In genomic region chr7:135165155-135165554, GRCm38 (mm10) we compare ENCODE assay signal across 8 mouse cellular contexts.
DNase-seq lines count a peak whose midpoint lies in the region; ATAC-seq and TF ChIP-seq lines count a peak whose summit lies in the region.

No protein-coding gene starts in this region.

- H3K4me3 ChIP-seq in heart, adult 2 months = no peak overlapping the region
- no peak overlapping the region for H3K4me3 ChIP-seq in embryonic facial prominence, embryonic 10.5 days
- no peak overlapping the region for H3K4me3 ChIP-seq in intestine, embryonic 15.5 days (replicated peaks)
- no peak overlapping the region for H3K4me3 ChIP-seq in left cerebral cortex, adult 2 months
- no peak overlapping the region for H3K4me3 ChIP-seq in midbrain, embryonic 14.5 days (replicated peaks; ENCODE audit: low read depth, low read length)

- peak in 1 of 2 experiments; percentile 26 for DNase-seq in heart, adult 2 months
- DNase-seq in heart, postnatal 25 days (ENCODE audit: low spot score) = no peak
- peak; percentile 42 for DNase-seq in adrenal gland, postnatal 25 days
- DNase-seq in embryonic facial prominence, embryonic 10.5 days (ENCODE audit: low spot score) = peak; percentile 55
- peak; percentile 53 to 67 for DNase-seq in left cerebral cortex, adult 2 months (ENCODE audit: extremely low spot score in 1 of 2, low spot score in 2 of 2)
- DNase-seq in midbrain, embryonic 14.5 days = peak; percentile 82
- peak; percentile 62 for DNase-seq in thymus, postnatal 4 days

- H3K27ac ChIP-seq in heart, adult 2 months = no peak overlapping the region
- no peak overlapping the region for H3K27ac ChIP-seq in embryonic facial prominence, embryonic 10.5 days (replicated peaks)
- no peak overlapping the region for H3K27ac ChIP-seq in intestine, embryonic 15.5 days
- no peak overlapping the region for H3K27ac ChIP-seq in left cerebral cortex, adult 2 months
- H3K27ac ChIP-seq in midbrain, embryonic 14.5 days (replicated peaks; ENCODE audit: low read depth, low read length) = no peak overlapping the region

- TF ChIP-seq POLR2A in heart, adult 2 months (IDR thresholded peaks at IDR 0.05; ENCODE audit: insufficient read depth, low read depth, low read length) = no peak

- no peak overlapping the region for H3K9ac ChIP-seq in heart, adult 2 months (ENCODE audit: low read depth, low read length)
- H3K9ac ChIP-seq in intestine, embryonic 15.5 days = no peak overlapping the region
- H3K9ac ChIP-seq in midbrain, embryonic 14.5 days (replicated peaks; ENCODE audit: low read length) = no peak overlapping the region

- no peak for TF ChIP-seq EP300 in heart, adult 2 months (IDR thresholded peaks at IDR 0.05; ENCODE audit: insufficient read depth, low read depth, low read length)

- 0 out of 2 replicates have a peak, but pooled peaks have one; percentile 12 for ATAC-seq in intestine, embryonic 15.5 days
- no peak for ATAC-seq in midbrain, embryonic 14.5 days (ENCODE audit: low FRiP score, low TSS enrichment)

- TF ChIP-seq CTCF in heart, adult 2 months (IDR thresholded peaks at IDR 0.05) = peak; percentile 73
- TF ChIP-seq CTCF in left cerebral cortex, adult 2 months (IDR thresholded peaks at IDR 0.05) = peak; percentile 76

- H3K9me3 ChIP-seq in embryonic facial prominence, embryonic 10.5 days = no peaks in the 10 kb centered on the region
- H3K9me3 ChIP-seq in intestine, embryonic 15.5 days = no peaks in the 10 kb centered on the region
- no peaks in the 10 kb centered on the region for H3K9me3 ChIP-seq in midbrain, embryonic 14.5 days (ENCODE audit: control insufficient read depth, low read length)

- H3K79me2 ChIP-seq in heart, adult 2 months (replicated peaks; ENCODE audit: control insufficient read depth, insufficient read depth, low read length) = no peaks in the 10 kb centered on the region

- H3K27me3 ChIP-seq in heart, adult 2 months (ENCODE audit: control insufficient read depth, insufficient read depth, low read length) = no peaks in the 10 kb centered on the region
- H3K27me3 ChIP-seq in embryonic facial prominence, embryonic 10.5 days (replicated peaks; ENCODE audit: low read depth, poor library complexity, severe bottlenecking) = no peaks in the 10 kb centered on the region
- H3K27me3 ChIP-seq in intestine, embryonic 15.5 days (replicated peaks) = no peaks in the 10 kb centered on the region
- no peaks in the 10 kb centered on the region for H3K27me3 ChIP-seq in midbrain, embryonic 14.5 days (ENCODE audit: control insufficient read depth, insufficient read depth, low read length)

- 37% methylated on average over 3 of the region's 3 CpGs for WGBS in heart, adult 2 months
- 38% methylated on average over 3 of the region's 3 CpGs for WGBS in embryonic facial prominence, embryonic 10.5 days
- 42% methylated on average over 3 of the region's 3 CpGs for WGBS in intestine, embryonic 15.5 days
- 31% methylated on average over 3 of the region's 3 CpGs for WGBS in midbrain, embryonic 14.5 days

- no peaks in the 10 kb centered on the region for H3K36me3 ChIP-seq in heart, adult 2 months (ENCODE audit: control insufficient read depth, insufficient read depth, low read length)
- H3K36me3 ChIP-seq in embryonic facial prominence, embryonic 10.5 days (replicated peaks) = peaks cover 54% of the 10 kb centered on the region
- peaks cover 12% of the 10 kb centered on the region for H3K36me3 ChIP-seq in intestine, embryonic 15.5 days
- H3K36me3 ChIP-seq in midbrain, embryonic 14.5 days (ENCODE audit: control insufficient read depth, insufficient read depth, low read length) = no peaks in the 10 kb centered on the region

- intact Hi-C loops in heart, adult 2 months (cut with DNase I) = no loop called here
- intact Hi-C loops in heart, postnatal 25 days (cut with DNase I) = no loop called here
- intact Hi-C loops in left cerebral cortex, adult 2 months (cut with DNase I) = no loop called here

- no peaks in the 10 kb centered on the region for H3K4me1 ChIP-seq in heart, adult 2 months (ENCODE audit: control insufficient read depth, insufficient read depth, low read length)
- H3K4me1 ChIP-seq in embryonic facial prominence, embryonic 10.5 days = peaks cover 7% of the 10 kb centered on the region; the same call in 1 of the 2 replicates
- H3K4me1 ChIP-seq in intestine, embryonic 15.5 days (replicated peaks) = no peaks in the 10 kb centered on the region
- no peaks in the 10 kb centered on the region for H3K4me1 ChIP-seq in midbrain, embryonic 14.5 days (ENCODE audit: control insufficient read depth, insufficient read depth, low read length)

- H3K4me2 ChIP-seq in intestine, embryonic 15.5 days (replicated peaks) = no peak overlapping the region
- no peak overlapping the region for H3K4me2 ChIP-seq in midbrain, embryonic 14.5 days (ENCODE audit: low read length)
